Mouse (Mus musculus): ENCODE results near the gene Nr2c1.

- TF ChIP-seq CTCF (IDR thresholded peaks at IDR 0.05; ENCODE audit: borderline replicate concordance, insufficient read depth, low read length) (no peak), POLR2A (IDR thresholded peaks at IDR 0.05; ENCODE audit: low read depth, low read length) (no peak)
Measured at GRCm38 (mm10) chr10:94241346-94241745, 93.5 kb downstream of the Nr2c1 start.

All from embryonic fibroblast, embryonic 13.5 days (primary cell).